Mouse (Mus musculus): ENCODE results near the gene Bcl11a. TPM values are rescaled to one million over a fixed set of nuclear protein-coding genes. Genes with fewer than 3 reads are reported as not detected.

Gene Bcl11a
- polyA plus RNA-seq (2012; ENCODE audit: low replicate concordance) = 85.8 and 101 TPM in 2 replicates

GRCm38 (mm10) chr11:24077795-24078705 is at the start of gene Bcl11a:
Gene Bcl11a (plus strand): TSS chr11:24078056.

GRCm38 (mm10) chr11:24074634-24075104 is 3.2 kb upstream of the Bcl11a start, which contains the start of gene A830031A19Rik:
Gene A830031A19Rik (minus strand): TSS chr11:24075054.

Other genes with a start within 250 kb of the Bcl11a start
- 0.17 and 0.99 TPM in 2 replicates for gene Papolg, start 182.8 kb upstream of the Bcl11a start, polyA plus RNA-seq (2012; ENCODE audit: low replicate concordance)
- not detected in 2 replicates for gene A830031A19Rik, start 3.0 kb upstream of the Bcl11a start, polyA plus RNA-seq (2012; ENCODE audit: low replicate concordance)